Mouse (Mus musculus) megakaryocyte, embryonic 14.5 days (primary cell): ENCODE measurements around the gene Lcp2.

Source experiments
- FLI1 ChIP-seq: IDR thresholded peaks from 2 replicates; pipeline ENCODE4 v1.6.1; 2012; ENCODE audit warnings: low read length, inconsistent platforms, mixed read lengths
- GATA1 ChIP-seq: IDR thresholded peaks from 3 replicates; pipeline ENCODE4 v1.6.1; 2012; ENCODE audit warnings: mixed read lengths, low read length, inconsistent platforms, borderline replicate concordance

DNA sequence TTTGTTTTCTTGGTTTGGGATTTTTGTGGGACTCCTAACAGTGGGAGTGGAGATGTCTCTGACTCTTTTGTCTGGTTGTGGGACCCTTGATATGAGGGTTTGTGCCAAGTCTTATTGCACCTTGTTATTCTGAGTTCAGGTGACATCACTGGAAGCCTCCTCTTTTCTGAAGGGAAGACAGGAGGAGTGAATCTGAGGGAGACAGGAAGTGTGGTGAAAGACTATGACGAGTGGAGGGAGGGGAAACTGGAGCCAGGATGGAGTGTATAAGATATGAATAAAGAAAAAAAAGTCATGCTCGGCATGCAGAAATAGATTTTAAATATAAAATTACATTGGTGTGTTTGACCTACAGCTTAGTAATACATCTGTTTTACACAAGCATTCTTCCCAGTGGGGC is 37.9 kb downstream of the Lcp2 start:
- no peak for TF ChIP-seq GATA1
- TF ChIP-seq FLI1: no peak
